Mouse (Mus musculus) lung, postnatal 10 days (tissue): ENCODE data around the gene Gm5751.
"Not testable (repeated sequence)": the region's sequence is repeated elsewhere in the genome, so short reads cannot be mapped to it uniquely, and the experiment has no call there.

ENCODE experiments used
- DNase-seq: peaks from one replicate; pipeline ENCODE4 v3.0.0; 2021

The Gm5751 gene

GRCm38 (mm10) chrX:8873953-8874352 lies at the start of gene Gm5751:
Gm5751 (plus strand) TSS chrX:8874253.
- not testable (repeated sequence) for DNase-seq

GRCm38 (mm10) chrX:8832043-8832442 lies 42.0 kb upstream of the Gm5751 start:
- DNase-seq = peak; percentile 47

- no peak for DNase-seq
Measured at GRCm38 (mm10) chrX:8843694-8844093, 30.4 kb upstream of the Gm5751 start, which contains the start of gene Gm6592. Gm6592 (plus strand) TSS chrX:8843994.

GRCm38 (mm10) chrX:8852486-8852885 lies 21.6 kb upstream of the Gm5751 start:
- DNase-seq = no peak

DNA sequence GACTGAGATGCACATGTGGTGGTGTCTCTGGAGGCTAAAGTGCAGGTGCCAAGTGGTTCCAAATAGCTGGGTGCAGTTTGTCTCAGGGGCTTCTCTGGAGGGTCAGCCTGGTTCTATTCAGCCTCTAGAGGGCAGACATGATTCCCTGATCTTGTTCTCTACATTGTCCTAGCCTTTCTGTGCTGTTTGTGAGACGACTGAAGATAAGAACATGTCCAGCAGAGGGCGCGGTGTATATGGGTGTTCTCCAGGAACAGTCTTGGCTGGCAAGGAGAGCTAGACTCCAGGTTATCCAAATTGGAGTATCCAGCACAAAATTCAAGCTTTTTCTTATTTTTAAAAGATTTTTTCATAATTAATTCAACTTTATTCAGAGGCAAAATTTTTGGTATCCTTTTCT lies 9.7 kb upstream of the Gm5751 start:
- DNase-seq = peak; percentile 84

DNA sequence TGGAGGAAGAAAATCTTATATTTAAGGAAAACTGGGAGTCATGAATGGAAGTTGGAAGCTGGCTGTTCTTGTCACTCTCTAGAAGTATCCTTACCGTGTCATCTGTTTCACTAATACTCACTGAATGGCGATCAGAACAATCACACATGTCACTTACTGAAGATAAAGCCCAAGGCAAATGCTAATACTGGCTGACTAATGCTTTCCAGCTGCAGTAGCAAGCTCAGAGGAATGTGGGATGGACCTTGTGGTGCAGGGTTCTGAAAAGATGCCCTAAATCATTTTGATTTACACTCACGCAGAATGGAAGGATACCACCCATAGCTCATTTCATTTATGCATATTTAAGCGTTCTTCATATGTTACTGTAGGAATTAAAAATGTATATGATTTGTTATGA lies 10.3 kb downstream of the Gm5751 start:
- no peak for DNase-seq

DNA sequence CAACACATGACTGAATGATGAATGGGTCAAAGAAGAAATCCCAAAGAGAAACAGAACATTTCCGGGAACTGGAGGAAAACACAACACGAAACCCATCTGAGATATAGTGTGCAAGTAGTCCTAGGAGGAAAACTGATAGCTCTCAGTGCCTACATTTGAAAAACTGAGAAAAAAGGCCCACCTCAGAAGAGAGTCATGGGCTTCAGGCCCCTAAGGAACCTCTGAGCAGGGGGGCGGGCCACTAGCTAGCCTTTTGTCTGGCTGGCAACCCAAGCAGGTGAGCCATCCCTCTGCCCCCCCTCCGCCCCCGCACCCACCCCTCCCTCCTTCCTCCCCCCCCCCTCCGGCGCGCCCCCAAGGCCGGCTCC lies 17.9 kb downstream of the Gm5751 start:
- no peak for DNase-seq

DNA sequence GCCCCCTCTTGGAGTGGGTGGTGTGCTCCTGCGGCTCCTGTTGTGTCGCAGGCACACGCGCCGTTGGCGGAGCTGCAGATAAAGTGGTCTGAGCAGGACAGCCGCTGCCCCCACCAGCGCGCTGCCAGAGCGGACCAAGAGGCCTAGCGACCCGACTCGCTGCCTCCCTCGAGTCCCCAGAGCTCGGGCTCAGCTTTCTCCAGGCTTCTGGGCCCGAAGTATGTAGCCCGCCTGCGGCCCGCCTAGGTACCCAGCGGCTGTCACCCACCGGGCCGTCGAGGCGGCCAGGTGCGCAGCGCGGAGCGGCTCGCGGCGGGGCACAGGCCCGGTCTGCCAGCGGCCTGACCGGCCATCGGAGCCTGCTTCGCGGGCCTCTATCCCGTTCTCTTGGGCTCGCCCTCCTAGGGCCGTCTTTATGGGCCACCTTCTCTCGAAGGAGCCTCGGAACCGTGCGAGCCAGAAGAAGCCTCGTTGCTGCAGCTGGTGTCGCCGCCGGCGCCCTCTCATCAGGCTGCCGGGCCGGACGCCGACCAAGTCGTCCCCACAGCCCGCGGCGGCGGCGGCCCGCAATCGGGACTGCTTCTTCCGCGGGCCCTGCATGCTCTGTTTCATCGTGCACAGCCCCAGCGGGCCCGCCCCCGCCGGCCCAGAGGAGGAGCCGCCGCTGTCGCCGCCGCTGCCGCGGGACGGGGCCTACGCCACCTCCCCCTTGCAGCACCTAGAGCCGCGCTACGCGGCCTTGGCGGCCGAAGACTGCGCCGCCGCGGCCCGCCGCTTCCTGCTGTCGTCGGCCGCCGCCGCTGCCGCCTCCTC lies 18.5 kb downstream of the Gm5751 start, which contains the start of gene B630019K06Rik:
Gene B630019K06Rik (plus strand): TSS at position 40 of the 813 bp plus-strand sequence.
- peak; percentile 75 for DNase-seq

DNA sequence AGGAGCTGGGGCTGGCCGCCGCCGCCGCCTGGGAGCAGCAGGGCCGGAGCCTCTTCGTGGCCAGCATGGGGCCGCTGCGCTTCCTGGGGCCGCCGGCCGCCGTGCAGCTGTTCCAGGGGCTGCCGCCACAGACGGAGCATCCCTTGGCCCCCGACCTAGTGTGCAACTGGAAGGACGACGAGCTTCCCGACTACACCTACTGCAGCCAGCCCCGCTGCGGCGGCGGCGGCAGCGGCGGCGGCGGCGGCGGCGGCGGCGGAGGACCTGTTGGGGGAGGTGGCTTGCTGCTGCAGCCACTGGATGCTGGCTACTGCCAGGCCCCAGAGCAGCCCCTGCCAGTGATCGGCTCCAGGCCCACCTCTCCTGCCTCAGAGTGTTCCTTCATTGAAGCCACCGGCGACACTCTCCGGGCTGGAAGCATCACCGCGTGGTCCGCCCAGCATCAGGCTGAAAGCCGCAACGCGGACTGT lies 19.2 kb downstream of the Gm5751 start:
- no peak for DNase-seq

DNA sequence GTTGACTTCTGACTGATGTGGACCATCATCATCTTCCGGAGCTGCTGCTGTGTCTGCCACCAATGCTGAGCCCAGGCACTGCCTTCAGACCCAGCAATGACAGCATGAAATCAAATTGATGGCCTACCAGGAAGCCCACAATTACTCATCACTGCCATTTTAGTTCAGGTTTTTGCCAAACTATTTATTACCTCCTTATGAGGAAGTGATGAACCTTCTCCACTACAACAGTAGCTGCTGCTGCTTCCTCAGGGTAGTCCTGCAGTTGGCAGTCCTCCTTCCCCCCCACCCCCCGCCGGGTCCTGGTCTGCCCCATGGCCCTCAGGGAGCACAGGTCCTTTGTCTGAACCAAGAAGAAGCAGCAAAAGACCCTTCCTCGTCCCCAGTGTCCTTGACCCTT lies 26.8 kb downstream of the Gm5751 start:
- DNase-seq = no peak

GRCm38 (mm10) chrX:8901906-8902472 lies 27.9 kb downstream of the Gm5751 start:
- no peak for DNase-seq

DNA sequence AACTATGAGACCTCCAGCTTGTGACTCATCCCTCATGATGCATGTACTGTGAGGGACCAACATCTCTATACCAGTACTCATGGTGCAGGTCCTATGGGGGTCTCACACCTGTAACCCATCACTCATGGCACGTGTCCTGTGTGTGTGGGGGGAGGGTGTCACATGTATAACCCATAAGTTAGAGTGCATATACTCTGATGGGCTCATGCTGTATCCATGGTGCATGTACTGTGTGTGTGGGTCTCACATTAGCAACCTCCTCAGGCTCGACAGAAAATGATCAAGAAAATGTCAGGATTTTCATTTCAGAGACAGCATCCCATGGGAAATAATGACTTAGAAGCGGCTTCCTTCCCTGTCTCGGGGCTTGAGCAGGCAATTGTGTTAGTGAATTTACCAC lies 47.0 kb downstream of the Gm5751 start:
- no peak for DNase-seq

DNA sequence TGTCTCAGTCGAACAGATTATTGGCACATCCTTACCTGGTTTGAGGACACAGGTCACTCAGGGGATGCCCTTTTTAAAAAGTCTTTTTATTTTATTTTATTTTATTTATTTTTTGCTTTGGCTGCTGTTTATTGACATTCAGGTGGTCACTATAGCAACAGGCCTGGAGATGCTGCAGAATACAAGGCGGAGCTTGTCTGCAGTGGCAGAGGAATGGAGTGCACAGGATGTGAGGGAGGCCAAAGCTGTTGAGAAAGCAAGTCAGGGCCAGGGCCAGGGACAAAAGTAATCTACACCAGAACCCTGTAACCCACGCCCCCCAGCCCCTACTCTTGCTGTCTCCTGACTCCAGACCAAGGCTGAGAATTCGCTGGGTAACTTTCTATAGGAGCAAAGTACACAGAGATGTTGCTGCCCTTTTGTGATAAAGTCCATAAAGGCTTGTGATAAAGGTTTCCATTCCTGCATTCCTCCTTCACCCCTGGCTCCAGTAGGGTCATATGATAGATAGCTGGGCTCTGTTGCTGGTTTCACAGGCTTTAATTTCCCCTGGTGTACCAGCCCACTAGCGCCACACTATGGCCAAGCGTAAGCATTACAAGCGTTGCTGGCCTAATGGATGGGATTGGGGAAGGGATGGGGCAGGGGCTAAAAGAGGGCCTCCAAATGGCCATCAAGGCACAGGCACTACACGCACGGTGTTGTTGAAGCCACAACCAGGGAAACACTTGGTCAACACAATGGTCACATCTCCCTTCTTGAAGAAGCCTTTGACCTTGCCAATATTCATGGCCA lies 48.0 kb downstream of the Gm5751 start:
- DNase-seq = peak; percentile 1

GRCm38 (mm10) chrX:8927308-8927707 lies 53.3 kb downstream of the Gm5751 start:
- no peak for DNase-seq
